Mouse (Mus musculus): ENCODE measurements around the gene Ovgp1. TPM values are rescaled to one million over a fixed set of nuclear protein-coding genes. Genes with fewer than 3 reads are reported as not detected.
"Not testable (repeated sequence)": the region's sequence is repeated elsewhere in the genome, so short reads cannot be mapped to it uniquely, and the experiment has no call there.

The Ovgp1 gene
- total RNA-seq, 2 experiments from 2014 or later: 1.2 to 1.8 TPM

DNA sequence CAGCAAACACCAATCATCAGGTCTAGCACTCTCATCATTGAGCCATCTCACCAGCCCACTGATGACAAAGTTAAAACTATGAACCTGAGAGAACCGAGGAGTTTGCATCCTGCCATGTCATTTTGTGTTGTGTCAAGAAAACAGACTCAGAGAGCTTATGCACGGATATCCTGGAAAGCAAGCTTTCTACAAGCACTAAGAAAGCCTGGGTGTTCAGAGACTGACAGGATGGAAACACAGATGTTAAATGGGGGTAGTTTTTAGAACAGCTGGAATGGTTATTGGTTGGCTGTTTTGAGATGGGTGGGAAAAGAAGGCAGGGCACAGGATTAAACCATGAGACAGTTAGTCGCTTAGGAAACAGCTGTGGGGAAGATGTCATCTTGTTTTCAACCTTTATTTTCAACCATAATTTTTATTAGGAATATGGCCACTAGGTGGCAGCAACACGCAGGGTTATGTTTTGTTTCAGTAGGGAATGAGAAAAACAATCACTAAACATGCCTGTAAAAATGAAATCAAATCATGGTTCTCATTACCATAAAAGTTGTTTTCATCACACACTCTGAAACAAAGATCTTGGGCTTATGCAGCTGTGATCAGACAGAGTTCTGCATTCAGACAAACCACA lies 18.3 kb downstream of the Ovgp1 start:
- peak in 1 of 2 experiments; percentile 50 for DNase-seq (ENCODE audit: low spot score in 2 of 2)

DNA sequence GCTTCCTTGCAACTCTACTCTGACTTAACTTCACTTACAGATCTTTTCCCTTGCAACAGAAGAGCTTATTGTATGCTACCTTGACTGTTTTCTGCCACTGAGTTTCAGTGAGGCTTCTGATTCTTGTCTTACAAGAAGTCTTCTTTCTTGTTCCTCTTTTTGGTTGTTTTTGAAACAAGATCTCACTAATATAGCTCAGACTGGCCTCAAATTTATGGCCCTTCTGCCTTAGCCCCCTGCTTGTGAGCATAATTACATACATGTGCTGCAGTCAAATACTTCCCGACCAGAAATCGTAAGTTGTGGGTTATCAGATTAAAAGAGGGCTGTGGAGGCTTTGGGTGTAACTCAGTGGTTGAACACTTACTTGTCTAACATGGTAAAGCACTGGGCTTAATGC lies 21.2 kb downstream of the Ovgp1 start:
- no peak for DNase-seq (ENCODE audit: low spot score in 2 of 2)

DNA sequence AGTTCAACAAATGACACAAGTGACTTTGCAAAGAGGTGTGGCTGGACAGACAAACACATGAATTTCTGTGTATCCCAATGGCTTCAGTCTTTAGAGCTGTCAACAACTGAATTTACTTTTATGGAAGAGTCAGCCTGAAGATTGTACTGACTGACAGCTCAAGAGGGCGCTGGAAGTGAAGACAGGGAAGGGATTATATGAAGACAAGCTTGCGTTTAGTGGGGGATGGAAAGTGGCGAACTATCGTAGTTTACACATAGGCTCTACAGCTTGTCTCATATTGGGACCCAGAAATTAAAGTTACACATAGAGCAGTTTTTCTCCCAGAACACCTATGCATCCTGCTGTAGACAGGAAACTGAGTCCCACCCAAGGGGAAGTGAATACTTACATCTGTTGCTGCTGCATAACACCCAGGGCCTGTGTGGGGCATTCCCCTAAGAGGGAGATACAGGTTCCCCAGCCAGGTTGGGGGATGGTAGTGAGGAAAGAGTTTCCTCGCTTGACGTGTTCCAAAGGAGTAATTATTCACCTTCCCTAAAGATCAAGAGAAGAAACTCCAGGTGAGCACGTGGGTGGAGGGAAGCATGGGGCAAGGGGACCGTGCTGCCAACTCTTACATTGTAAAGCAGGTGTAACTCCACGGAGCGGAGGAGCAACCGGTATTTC lies 27.3 kb downstream of the Ovgp1 start:
- no peak for DNase-seq (ENCODE audit: low spot score in 2 of 2)

DNA sequence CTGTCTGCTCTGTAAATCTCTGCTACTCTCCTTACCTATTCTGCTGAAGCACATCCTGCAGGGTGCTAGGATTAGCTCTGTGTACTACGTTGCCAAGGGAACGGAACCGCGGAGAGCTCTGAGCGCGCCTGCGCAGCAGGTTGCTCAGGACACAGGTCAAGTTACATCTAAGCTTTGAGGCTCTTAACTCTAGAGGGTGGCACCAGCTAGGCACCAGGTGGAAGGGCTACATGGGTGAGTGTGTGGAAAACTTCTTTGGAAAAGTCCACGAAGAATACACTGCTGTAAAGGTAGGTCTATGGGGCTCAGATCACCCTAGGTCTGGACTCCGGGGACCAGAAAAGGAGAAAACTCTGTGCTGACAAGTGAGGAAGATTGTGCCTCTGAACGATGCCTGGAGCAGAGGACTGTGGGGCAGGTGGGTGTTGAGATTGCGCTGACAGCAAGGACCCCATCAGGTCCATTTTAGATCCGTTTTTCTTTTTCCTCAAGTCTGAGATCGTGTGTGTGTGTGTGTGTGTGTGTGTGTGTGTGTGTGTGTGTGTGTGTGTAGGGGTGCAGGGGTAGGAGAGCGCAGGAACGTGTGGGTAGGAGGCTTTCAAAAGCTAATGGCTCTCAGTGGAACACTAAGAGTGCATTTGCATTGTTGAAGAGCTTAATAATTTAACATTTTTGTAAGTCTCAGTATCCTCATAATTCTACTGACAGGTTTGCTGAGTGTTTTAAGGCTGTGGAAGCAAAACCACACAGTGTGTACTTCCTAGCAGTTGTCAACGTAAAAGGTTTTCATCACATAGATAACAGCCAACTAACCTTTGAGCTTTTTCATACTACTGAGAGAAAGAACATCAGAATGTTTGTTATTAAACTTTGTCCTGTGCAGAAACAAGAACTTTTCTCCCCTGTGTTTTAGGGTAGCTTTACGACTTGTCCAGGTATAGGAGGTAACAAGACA lies 28.2 kb downstream of the Ovgp1 start:
- DNase-seq (ENCODE audit: low spot score in 2 of 2): no peak

DNA sequence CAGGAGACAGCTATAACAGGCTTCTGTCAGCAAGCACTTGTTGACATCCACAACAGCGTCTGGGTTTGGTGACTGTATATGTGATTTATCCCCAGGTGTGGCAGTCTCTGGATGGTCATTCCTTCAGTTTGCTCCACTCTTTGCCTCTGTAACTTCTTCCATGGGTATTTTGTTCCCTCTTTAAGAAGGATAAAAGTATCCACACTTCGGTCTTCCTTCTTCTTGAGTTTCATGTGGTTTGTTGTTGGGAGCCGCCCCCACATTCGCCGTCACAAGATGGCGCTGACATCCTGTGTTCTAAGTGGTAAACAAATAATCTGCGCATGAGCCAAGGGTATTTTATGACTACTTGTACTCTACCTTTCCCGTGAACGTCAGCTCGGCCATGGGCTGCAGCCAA lies 29.8 kb downstream of the Ovgp1 start:
- not testable (repeated sequence) for DNase-seq (ENCODE audit: low spot score in 2 of 2)

DNA sequence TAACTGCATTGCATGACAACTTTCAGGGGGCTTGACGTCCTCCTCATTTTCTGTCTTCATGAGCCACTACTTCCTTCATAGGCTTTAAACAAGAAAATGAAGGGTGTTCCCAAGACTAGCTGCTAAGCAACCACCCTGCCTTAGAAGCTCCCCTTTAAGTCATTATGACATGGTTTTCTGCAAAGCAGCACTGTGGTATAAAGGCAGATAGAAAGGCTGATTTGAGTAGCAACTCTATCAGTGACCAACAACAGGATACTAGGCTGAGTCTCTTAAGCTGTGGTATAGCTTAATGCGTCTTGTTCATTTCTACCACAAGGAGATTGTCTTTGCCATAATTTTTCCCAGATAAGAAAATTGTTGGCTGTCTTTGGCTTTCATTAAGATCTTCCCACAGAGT lies 41.0 kb downstream of the Ovgp1 start, which contains the start of gene Pifo:
Gene Pifo, minus strand, starts transcription at position 101 of the 400 bp plus-strand sequence.
- no peak for DNase-seq (ENCODE audit: low spot score in 2 of 2)

DNA sequence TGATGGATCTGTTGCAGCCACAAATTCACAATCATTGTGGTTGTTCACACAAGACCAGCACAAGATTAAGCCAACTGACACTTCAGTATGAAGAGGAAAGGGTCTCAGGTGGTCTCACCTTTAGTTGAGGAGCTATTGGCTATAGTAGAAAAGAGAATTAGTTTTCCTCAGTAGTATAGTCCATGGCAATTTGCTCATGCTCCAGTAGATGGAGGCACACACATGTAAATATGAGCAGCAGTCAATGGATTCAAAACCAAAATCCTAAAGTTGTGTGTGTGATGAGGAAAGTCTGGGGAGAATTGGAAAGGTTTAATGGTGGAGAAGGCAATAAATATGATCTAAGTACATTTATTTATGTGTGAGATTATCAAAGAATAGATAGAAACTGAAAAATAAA lies 48.3 kb downstream of the Ovgp1 start:
- no peak for DNase-seq (ENCODE audit: low spot score in 2 of 2)

DNA sequence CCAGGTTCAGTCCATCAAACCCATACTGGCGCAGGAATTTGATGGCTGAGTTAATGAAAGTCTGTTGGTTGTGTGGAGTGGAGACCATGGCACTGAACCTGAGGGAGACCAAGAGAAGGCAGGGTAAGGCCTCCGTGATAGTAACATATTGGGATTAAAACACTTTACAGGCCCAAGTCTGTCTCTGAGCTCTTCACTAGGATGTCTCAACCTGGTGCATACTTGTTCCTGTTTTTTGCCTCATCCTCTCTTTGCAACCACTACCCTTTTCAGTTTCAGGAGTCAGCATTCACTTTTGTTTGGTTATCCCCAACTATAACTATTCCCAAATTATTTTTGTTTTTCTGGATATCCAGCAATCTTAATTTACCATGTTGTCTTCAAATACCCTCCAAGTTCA lies 50.6 kb downstream of the Ovgp1 start:
- DNase-seq (ENCODE audit: low spot score in 2 of 2): no peak

DNA sequence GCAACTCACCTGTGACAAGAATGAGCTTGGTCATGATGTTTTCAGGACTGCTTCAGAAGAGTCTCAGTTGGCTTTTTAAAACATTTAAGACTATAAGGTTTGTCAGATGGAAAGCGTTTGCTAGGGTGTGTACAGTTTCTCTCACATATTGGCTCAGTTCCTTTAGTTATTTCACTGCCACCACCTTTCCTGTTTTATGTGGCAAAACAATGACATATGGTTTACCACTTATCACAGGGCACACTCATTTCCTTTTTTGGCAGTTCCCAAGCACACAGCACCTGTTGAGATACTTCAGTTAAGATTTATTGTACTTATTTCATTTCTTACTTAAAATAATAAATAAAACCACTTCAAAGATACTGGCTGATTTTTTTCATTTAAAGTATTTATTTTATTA lies 59.3 kb downstream of the Ovgp1 start, which contains the start of gene Chil5:
Gene Chil5, minus strand, starts transcription at position 34 of the 400 bp plus-strand sequence.
- no peak for DNase-seq (ENCODE audit: low spot score in 2 of 2)

Other genes with a start within 250 kb of the Ovgp1 start
- gene Rap1a, start 172.4 kb upstream of the Ovgp1 start, total RNA-seq (2021): 100 to 1,000 TPM; 129 to 150 TPM
- 1 to 10 TPM in 1 of 2 experiments, under 1 TPM in 1; 0.64 to 1.1 TPM for gene Adora3, start 102.9 kb upstream of the Ovgp1 start, total RNA-seq (2021)
- not detected for gene Tmigd3, start 102.8 kb upstream of the Ovgp1 start, total RNA-seq (2021)
- gene I830077J02Rik, start 41.0 kb upstream of the Ovgp1 start, total RNA-seq (2021): under 1 TPM; 0.65 to 0.71 TPM
- gene Wdr77, start 14.3 kb upstream of the Ovgp1 start, total RNA-seq (2021): 10 to 100 TPM; 45.4 to 50.6 TPM
- gene Atp5f1, start 13.6 kb upstream of the Ovgp1 start, total RNA-seq (2021): 100 to 1,000 TPM; 452 to 496 TPM
- gene Pifo, start 40.9 kb downstream of the Ovgp1 start, total RNA-seq (2021): not detected
- not detected for gene Chil5, start 59.1 kb downstream of the Ovgp1 start, total RNA-seq (2021)
- gene Chia1, start 139.5 kb downstream of the Ovgp1 start, total RNA-seq (2021): not detected
- under 1 TPM in 1 of 2 experiments, not detected in 1; 0.60 TPM for gene Chil3, start 193.9 kb downstream of the Ovgp1 start, total RNA-seq (2021)
- gene Chil4, start 245.8 kb downstream of the Ovgp1 start, total RNA-seq (2021): not detected